Mouse (Mus musculus): Measurements from ENCODE around the gene Hdac7. TPM values are rescaled to one million over a fixed set of nuclear protein-coding genes. Genes with fewer than 3 reads are reported as not detected.

Hdac7 gene
- polyA plus RNA-seq, 1 experiment from 2014 or later, result 28.0 TPM

DNA sequence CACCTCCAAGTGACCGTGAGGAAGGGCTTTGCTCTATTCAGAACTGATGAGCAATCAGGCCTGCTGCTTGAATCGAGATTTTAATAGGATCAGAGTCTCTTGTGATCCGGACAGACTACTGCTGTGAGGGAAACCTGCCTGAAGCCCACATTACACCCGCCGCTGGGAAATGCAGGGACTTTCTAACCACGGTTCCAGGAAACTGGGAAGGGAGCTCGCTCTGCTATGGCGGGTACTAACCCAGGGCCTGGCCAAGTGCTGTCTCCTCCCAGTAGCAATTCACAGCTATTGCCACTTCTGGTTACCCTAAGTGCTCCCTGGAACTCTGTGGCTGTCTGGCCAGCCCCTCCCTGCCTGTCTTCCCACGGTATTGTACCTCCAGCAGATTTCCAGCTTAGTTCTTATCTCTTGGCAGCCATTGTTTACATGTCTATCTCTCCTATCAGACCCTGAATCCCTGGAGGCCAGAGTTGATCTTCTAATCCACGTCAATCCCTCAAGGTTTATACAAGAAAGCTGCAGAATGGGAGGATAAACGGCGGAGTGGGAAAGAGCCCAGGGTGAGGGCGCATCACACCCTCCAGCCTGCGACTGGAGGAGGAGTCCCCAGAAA lies 18.7 kb upstream of the Hdac7 start:
- no peaks in the 10 kb centered on the region for H3K27me3 ChIP-seq (ENCODE audit: control insufficient read depth, insufficient read depth, low read length)
- H3K4me1 ChIP-seq (replicated peaks; ENCODE audit: control insufficient read depth, insufficient read depth, low read length), result no peaks in the 10 kb centered on the region
- ATAC-seq (ENCODE audit: low FRiP score) (no peak), DNase-seq (ENCODE audit: low spot score) (no peak)
- no peak overlapping the region for H3K9ac ChIP-seq
- H3K4me3 ChIP-seq (replicated peaks; ENCODE audit: low read length), result no peak overlapping the region
- 65% methylated on average over 14 of the region's 14 CpGs for WGBS
- H3K27ac ChIP-seq, result no peak overlapping the region
- H3K4me2 ChIP-seq (replicated peaks), result no peak overlapping the region
- H3K36me3 ChIP-seq (replicated peaks; ENCODE audit: control insufficient read depth, insufficient read depth), result no peaks in the 10 kb centered on the region
- peaks cover 3% of the 10 kb centered on the region; the same call in 1 of the 2 replicates for H3K9me3 ChIP-seq (ENCODE audit: control insufficient read depth, low read length)

DNA sequence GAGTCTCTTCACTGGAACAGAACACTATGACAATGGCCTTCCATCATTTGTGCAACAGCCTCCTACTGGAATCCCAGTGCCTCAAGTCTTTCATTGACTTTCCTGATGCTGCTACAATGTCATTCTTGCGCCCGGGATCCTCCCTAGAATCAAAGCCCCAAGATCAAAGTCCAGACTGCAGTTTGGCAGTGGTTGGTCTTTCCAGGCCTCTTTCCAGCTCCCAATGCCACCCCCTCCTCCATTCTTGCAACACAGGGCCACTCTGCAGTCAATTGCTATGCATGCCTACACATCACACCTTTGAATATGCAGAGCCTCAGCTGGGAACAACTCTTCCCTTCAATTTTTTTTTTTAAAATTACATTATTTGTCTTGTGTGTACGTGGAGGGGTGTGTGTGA lies 16.1 kb upstream of the Hdac7 start:
- no peak for DNase-seq (ENCODE audit: low spot score)
- Histone ChIP-seq H3K4me3 (replicated peaks; ENCODE audit: low read length) (no peak overlapping the region), H3K9ac (no peak overlapping the region), H3K36me3 (replicated peaks; ENCODE audit: control insufficient read depth, insufficient read depth) (no peaks in the 10 kb centered on the region), H3K9me3 (ENCODE audit: control insufficient read depth, low read length) (no peaks in the 10 kb centered on the region), H3K27me3 (ENCODE audit: control insufficient read depth, insufficient read depth, low read length) (no peaks in the 10 kb centered on the region), H3K4me2 (replicated peaks) (no peak overlapping the region), H3K4me1 (replicated peaks; ENCODE audit: control insufficient read depth, insufficient read depth, low read length) (no peaks in the 10 kb centered on the region), H3K27ac (no peak overlapping the region)
- 84% methylated on average over 3 of the region's 3 CpGs for WGBS
- ATAC-seq (ENCODE audit: low FRiP score), result no peak

- no peaks in the 10 kb centered on the region for H3K9me3 ChIP-seq (ENCODE audit: control insufficient read depth, low read length)
- no peaks in the 10 kb centered on the region for H3K27me3 ChIP-seq (ENCODE audit: control insufficient read depth, insufficient read depth, low read length)
- no peak overlapping the region for H3K4me3 ChIP-seq (replicated peaks; ENCODE audit: low read length)
- H3K4me1 ChIP-seq (replicated peaks; ENCODE audit: control insufficient read depth, insufficient read depth, low read length), result no peaks in the 10 kb centered on the region
- ATAC-seq (ENCODE audit: low FRiP score) (no peak), DNase-seq (ENCODE audit: low spot score) (no peak)
- no peaks in the 10 kb centered on the region for H3K36me3 ChIP-seq (replicated peaks; ENCODE audit: control insufficient read depth, insufficient read depth)
- no peak overlapping the region for H3K9ac ChIP-seq
- 96% methylated on average over 4 of the region's 4 CpGs for WGBS
- no peak overlapping the region for H3K4me2 ChIP-seq (replicated peaks)
- H3K27ac ChIP-seq, result no peak overlapping the region
These were observed 14.1 kb upstream of the Hdac7 start for GRCm38 (mm10) chr15:97858431-97858830.

GRCm38 (mm10) chr15:97854551-97854950 lies 10.2 kb upstream of the Hdac7 start:
- Histone ChIP-seq H3K27me3 (ENCODE audit: control insufficient read depth, insufficient read depth, low read length) (no peaks in the 10 kb centered on the region), H3K9me3 (ENCODE audit: control insufficient read depth, low read length) (no peaks in the 10 kb centered on the region)
- ATAC-seq (ENCODE audit: low FRiP score), result no peak

DNA sequence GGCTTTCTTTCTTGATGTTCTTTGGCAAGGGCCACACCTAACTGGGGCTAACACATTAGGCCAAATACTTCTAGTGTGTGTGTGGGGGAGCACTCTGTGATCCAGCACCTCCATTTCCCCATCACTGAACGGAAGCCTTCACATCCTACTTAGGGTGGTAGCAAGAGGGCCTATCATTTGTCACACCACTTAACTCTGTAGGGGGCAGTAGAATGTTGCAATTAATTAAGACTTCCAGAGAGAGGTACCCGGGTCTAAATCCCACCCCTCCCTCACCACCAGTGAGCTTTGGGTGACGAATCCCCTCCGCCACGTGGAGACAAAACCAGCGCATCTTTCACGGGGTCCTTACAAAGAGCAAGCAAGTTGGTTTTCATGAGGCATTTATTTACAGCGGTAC lies 9.8 kb upstream of the Hdac7 start:
- Histone ChIP-seq H3K36me3 (replicated peaks; ENCODE audit: control insufficient read depth, insufficient read depth) (no peaks in the 10 kb centered on the region), H3K4me1 (replicated peaks; ENCODE audit: control insufficient read depth, insufficient read depth, low read length) (no peaks in the 10 kb centered on the region), H3K4me2 (replicated peaks) (no peak overlapping the region), H3K9me3 (ENCODE audit: control insufficient read depth, low read length) (no peaks in the 10 kb centered on the region), H3K4me3 (replicated peaks; ENCODE audit: low read length) (no peak overlapping the region), H3K27me3 (ENCODE audit: control insufficient read depth, insufficient read depth, low read length) (no peaks in the 10 kb centered on the region), H3K9ac (no peak overlapping the region), H3K27ac (no peak overlapping the region)
- no peak for DNase-seq (ENCODE audit: low spot score)
- 47% methylated on average over 8 of the region's 8 CpGs for WGBS
- no peak for ATAC-seq (ENCODE audit: low FRiP score)

More at GRCm38 (mm10) chr15:97854551-97854950, 10.2 kb upstream of the Hdac7 start:
- H3K4me1 ChIP-seq (replicated peaks; ENCODE audit: control insufficient read depth, insufficient read depth, low read length), result no peaks in the 10 kb centered on the region
- no peaks in the 10 kb centered on the region for H3K36me3 ChIP-seq (replicated peaks; ENCODE audit: control insufficient read depth, insufficient read depth)
- H3K4me2 ChIP-seq (replicated peaks), result no peak overlapping the region
- H3K27ac ChIP-seq, result no peak overlapping the region
- no peak for DNase-seq (ENCODE audit: low spot score)
- H3K4me3 ChIP-seq (replicated peaks; ENCODE audit: low read length), result no peak overlapping the region
- WGBS, result 62% methylated on average over 6 of the region's 6 CpGs
- no peak overlapping the region for H3K9ac ChIP-seq

DNA sequence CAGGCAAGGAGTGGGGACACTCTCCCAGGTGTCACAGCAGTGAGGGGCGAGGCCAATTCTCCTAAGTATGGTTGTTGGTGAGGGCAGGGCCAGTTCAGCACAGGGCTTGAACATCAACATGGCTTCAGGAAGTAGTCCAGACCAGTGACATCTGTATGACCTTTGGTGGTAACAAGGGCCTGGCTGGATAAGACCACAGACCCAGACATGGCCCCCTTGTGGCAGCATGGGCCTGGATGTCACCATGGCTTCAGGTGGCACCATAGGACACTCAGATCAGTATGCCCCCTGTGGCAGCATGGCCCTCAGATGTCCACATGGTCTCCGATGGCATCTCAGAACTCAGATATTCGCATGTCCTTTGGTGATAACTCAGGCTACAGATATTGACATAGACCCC lies 8.0 kb upstream of the Hdac7 start:
- Histone ChIP-seq H3K36me3 (replicated peaks; ENCODE audit: control insufficient read depth, insufficient read depth) (no peaks in the 10 kb centered on the region), H3K4me3 (replicated peaks; ENCODE audit: low read length) (no peak overlapping the region), H3K4me1 (replicated peaks; ENCODE audit: control insufficient read depth, insufficient read depth, low read length) (no peaks in the 10 kb centered on the region), H3K27me3 (ENCODE audit: control insufficient read depth, insufficient read depth, low read length) (no peaks in the 10 kb centered on the region), H3K9ac (no peak overlapping the region), H3K4me2 (replicated peaks) (no peak overlapping the region), H3K27ac (no peak overlapping the region), H3K9me3 (ENCODE audit: control insufficient read depth, low read length) (no peaks in the 10 kb centered on the region)
- DNase-seq (ENCODE audit: low spot score), result no peak
- WGBS, result 86% methylated on average over 3 of the region's 3 CpGs
- no peak for ATAC-seq (ENCODE audit: low FRiP score)

- no peaks in the 10 kb centered on the region for H3K27me3 ChIP-seq (ENCODE audit: control insufficient read depth, insufficient read depth, low read length)
- no peaks in the 10 kb centered on the region for H3K36me3 ChIP-seq (replicated peaks; ENCODE audit: control insufficient read depth, insufficient read depth)
- H3K4me1 ChIP-seq (replicated peaks; ENCODE audit: control insufficient read depth, insufficient read depth, low read length), result no peaks in the 10 kb centered on the region
- 91% methylated on average over 5 of the region's 5 CpGs for WGBS
- H3K4me2 ChIP-seq (replicated peaks), result no peak overlapping the region
- no peak overlapping the region for H3K27ac ChIP-seq
- H3K9ac ChIP-seq, result no peak overlapping the region
- H3K4me3 ChIP-seq (replicated peaks; ENCODE audit: low read length), result no peak overlapping the region
- ATAC-seq (ENCODE audit: low FRiP score) (no peak), DNase-seq (ENCODE audit: low spot score) (no peak)
- H3K9me3 ChIP-seq (ENCODE audit: control insufficient read depth, low read length), result no peaks in the 10 kb centered on the region
These were observed 6.7 kb upstream of the Hdac7 start for GRCm38 (mm10) chr15:97851011-97851410.

- Histone ChIP-seq H3K9ac (no peak overlapping the region), H3K4me3 (replicated peaks; ENCODE audit: low read length) (no peak overlapping the region), H3K27me3 (ENCODE audit: control insufficient read depth, insufficient read depth, low read length) (no peaks in the 10 kb centered on the region), H3K36me3 (replicated peaks; ENCODE audit: control insufficient read depth, insufficient read depth) (no peaks in the 10 kb centered on the region), H3K9me3 (ENCODE audit: control insufficient read depth, low read length) (no peaks in the 10 kb centered on the region), H3K27ac (no peak overlapping the region), H3K4me1 (replicated peaks; ENCODE audit: control insufficient read depth, insufficient read depth, low read length) (no peaks in the 10 kb centered on the region), H3K4me2 (replicated peaks) (no peak overlapping the region)
- no peak for DNase-seq (ENCODE audit: low spot score)
- no peak for ATAC-seq (ENCODE audit: low FRiP score)
- WGBS, result 20% methylated on average over 2 of the region's 2 CpGs
These were observed 6.1 kb upstream of the Hdac7 start for GRCm38 (mm10) chr15:97850441-97850840.

- peak; percentile 73 for ATAC-seq (ENCODE audit: low FRiP score)
- H3K9ac ChIP-seq, result peak overlapping the region; percentile 45
- WGBS, result 10% methylated on average over 19 of the region's 19 CpGs
These were observed 5.0 kb upstream of the Hdac7 start for GRCm38 (mm10) chr15:97849116-97849911.

More at GRCm38 (mm10) chr15:97849116-97849911, 5.0 kb upstream of the Hdac7 start:
- peak overlapping the region; percentile 29 for H3K4me3 ChIP-seq (replicated peaks; ENCODE audit: low read length)
- no peak overlapping the region for H3K27ac ChIP-seq
- H3K27me3 ChIP-seq (ENCODE audit: control insufficient read depth, insufficient read depth, low read length), result no peaks in the 10 kb centered on the region
- peak; percentile 98 for DNase-seq (ENCODE audit: low spot score)
- no peaks in the 10 kb centered on the region for H3K9me3 ChIP-seq (ENCODE audit: control insufficient read depth, low read length)
- H3K4me1 ChIP-seq (replicated peaks; ENCODE audit: control insufficient read depth, insufficient read depth, low read length), result no peaks in the 10 kb centered on the region
- H3K36me3 ChIP-seq (replicated peaks; ENCODE audit: control insufficient read depth, insufficient read depth), result no peaks in the 10 kb centered on the region
- H3K4me2 ChIP-seq (replicated peaks), result peak overlapping the region; percentile 71
